Mouse (Mus musculus) CH12.LX (cell line): ENCODE data around the gene Lipe. TPM values are rescaled to one million over a fixed set of nuclear protein-coding genes. Genes with fewer than 3 reads are reported as not detected.

Source experiments
- DNase-seq: peaks from one replicate; pipeline ENCODE4 v3.0.0-alpha.2; 2013; ENCODE audit errors: extremely low read depth
- H3K27ac ChIP-seq: 2 replicates; pipeline ENCODE4 v1.5.1; 2012; ENCODE audit warnings: low read depth, mild to moderate bottlenecking, control low read depth, moderate library complexity; ENCODE audit not compliant: insufficient read depth
- H3K27me3 ChIP-seq: replicated peaks from 2 replicates; pipeline ENCODE3; 2012; ENCODE audit warnings: inconsistent platforms
- H3K36me3 ChIP-seq, 2 experiments: replicated peaks in 1 of 2; 2 replicates each; pipeline versions ENCODE3 to v1.6.1; 2012; ENCODE audit warnings: inconsistent platforms in 1 of 2, low read length in 1 of 2, mild to moderate bottlenecking in 1 of 2, mixed read lengths in 1 of 2, moderate library complexity in 1 of 2; ENCODE audit not compliant: control insufficient read depth in 1 of 2, insufficient read depth in 1 of 2
- H3K4me1 ChIP-seq, 2 experiments: 2 replicates each; pipeline ENCODE4 v1.6.1; 2012; ENCODE audit warnings: inconsistent platforms in 1 of 2, moderate library complexity in 1 of 2; ENCODE audit not compliant: insufficient read depth in 2 of 2, control insufficient read depth in 1 of 2
- H3K4me2 ChIP-seq: 2 replicates; pipeline ENCODE4 v1.6.1; 2012; ENCODE audit warnings: low read depth, mild to moderate bottlenecking, control low read depth; ENCODE audit not compliant: poor library complexity, insufficient read depth, severe bottlenecking
- H3K4me3 ChIP-seq, 3 experiments: fragments of 150-350 bp in 1 of 3; sonication (generic) in 1 of 3; replicated peaks in 1 of 3; 2 replicates each; pipeline versions ENCODE3 to v1.5.1; 2011 to 2012; ENCODE audit warnings: low read depth in 2 of 3, low read length in 2 of 3, mild to moderate bottlenecking in 2 of 3, moderate library complexity in 2 of 3, control low read depth in 1 of 3, improper control_type of control experiment in 1 of 3, inconsistent platforms in 1 of 3, mixed read lengths in 1 of 3; ENCODE audit not compliant: poor library complexity in 1 of 3
- H3K79me2 ChIP-seq: replicated peaks from 2 replicates; pipeline ENCODE4 v1.6.1; 2012; ENCODE audit warnings: mild to moderate bottlenecking, moderate library complexity; ENCODE audit not compliant: control insufficient read depth, poor library complexity, insufficient read depth, severe bottlenecking; ENCODE audit errors: extremely low read depth
- H3K9ac ChIP-seq: 2 replicates; pipeline ENCODE4 v1.6.1; 2012; ENCODE audit warnings: low read depth, mild to moderate bottlenecking, control low read depth, moderate library complexity; ENCODE audit not compliant: insufficient read depth
- H3K9me3 ChIP-seq: replicated peaks from 2 replicates; pipeline ENCODE3; 2012; ENCODE audit warnings: low read length, inconsistent platforms, mixed read lengths
- CHD1 ChIP-seq: IDR thresholded peaks from 2 replicates; pipeline ENCODE4 v1.6.1; 2012; ENCODE audit warnings: low read depth, low read length, improper control_type of control experiment, inconsistent platforms
- CHD2 ChIP-seq: IDR thresholded peaks from 2 replicates; pipeline ENCODE4 v1.6.1; 2011; ENCODE audit warnings: low read length, improper control_type of control experiment
- CTCF ChIP-seq, 2 experiments: IDR thresholded peaks in 1 of 2; conservative IDR thresholded peaks in 1 of 2; 2 replicates each; pipeline ENCODE4 v1.5.1; 2011 to 2012; ENCODE audit warnings: low read depth in 2 of 2, low read length in 2 of 2, improper control_type of control experiment in 1 of 2, inconsistent platforms in 1 of 2, mild to moderate bottlenecking in 1 of 2, moderate library complexity in 1 of 2
- E2F4 ChIP-seq: IDR thresholded peaks from 2 replicates; pipeline ENCODE4 v1.6.1; 2011; ENCODE audit warnings: low read depth, low read length, improper control_type of control experiment; ENCODE audit not compliant: insufficient replicate concordance
- ELF1 ChIP-seq: IDR thresholded peaks from 2 replicates; pipeline ENCODE4 v1.6.1; 2014; ENCODE audit warnings: low read depth, mild to moderate bottlenecking, inconsistent platforms, low read length, improper control_type of control experiment
- EP300 ChIP-seq: IDR thresholded peaks from 2 replicates; pipeline ENCODE4 v1.6.1; 2011; ENCODE audit warnings: low read length, improper control_type of control experiment
- ETS1 ChIP-seq: conservative IDR thresholded peaks from 2 replicates; pipeline ENCODE4 v1.6.1; 2012; ENCODE audit warnings: low read depth, mild to moderate bottlenecking, inconsistent platforms, low read length, improper control_type of control experiment, moderate library complexity
- GABPA ChIP-seq: IDR thresholded peaks from 2 replicates; pipeline ENCODE4 v1.6.1; 2012; ENCODE audit warnings: low read depth, low read length, improper control_type of control experiment, inconsistent platforms; ENCODE audit not compliant: insufficient replicate concordance
- HCFC1 ChIP-seq: IDR thresholded peaks from 2 replicates; pipeline ENCODE4 v1.6.1; 2012; ENCODE audit warnings: low read depth, mild to moderate bottlenecking, inconsistent platforms, low read length, improper control_type of control experiment
- IRF4 ChIP-seq: IDR thresholded peaks from 2 replicates; pipeline ENCODE4 v1.6.1; 2014; ENCODE audit warnings: low read depth, mild to moderate bottlenecking, inconsistent platforms, low read length, improper control_type of control experiment
- JUN ChIP-seq: IDR thresholded peaks from 2 replicates; pipeline ENCODE4 v1.6.1; 2011; ENCODE audit warnings: low read depth, mild to moderate bottlenecking, low read length, improper control_type of control experiment, moderate library complexity; ENCODE audit not compliant: insufficient read depth
- KAT2A ChIP-seq: IDR thresholded peaks from 2 replicates; pipeline ENCODE4 v1.6.1; 2012; ENCODE audit warnings: low read length, improper control_type of control experiment, inconsistent platforms; ENCODE audit not compliant: insufficient replicate concordance
- MAX ChIP-seq: IDR thresholded peaks from 2 replicates; pipeline ENCODE4 v1.6.1; 2011; ENCODE audit warnings: low read length, improper control_type of control experiment
- MAZ ChIP-seq: IDR thresholded peaks from 2 replicates; pipeline ENCODE4 v1.6.1; 2012; ENCODE audit warnings: low read depth, mild to moderate bottlenecking, inconsistent platforms, low read length, improper control_type of control experiment, moderate library complexity
- MEF2A ChIP-seq: IDR thresholded peaks from 2 replicates; pipeline ENCODE4 v1.6.1; 2014; ENCODE audit warnings: low read depth, mild to moderate bottlenecking, inconsistent platforms, low read length, improper control_type of control experiment, borderline replicate concordance
- NELFE ChIP-seq: IDR thresholded peaks from 2 replicates; pipeline ENCODE4 v1.6.1; 2011; ENCODE audit warnings: low read depth, low read length, improper control_type of control experiment
- NRF1 ChIP-seq: IDR thresholded peaks from 2 replicates; pipeline ENCODE4 v1.6.1; 2014; ENCODE audit warnings: low read depth, mild to moderate bottlenecking, inconsistent platforms, low read length, improper control_type of control experiment, moderate library complexity
- POLR2A ChIP-seq: IDR thresholded peaks from 2 replicates; pipeline ENCODE4 v1.6.1; 2011; ENCODE audit warnings: low read depth, mild to moderate bottlenecking, improper control_type of control experiment, low read length
- POLR2AphosphoS2 ChIP-seq: IDR thresholded peaks from 2 replicates; pipeline ENCODE4 v1.6.1; 2011; ENCODE audit warnings: low read depth, low read length, improper control_type of control experiment
- RAD21 ChIP-seq: IDR thresholded peaks from 2 replicates; pipeline ENCODE4 v1.6.1; 2011; ENCODE audit warnings: low read depth, mild to moderate bottlenecking, low read length, improper control_type of control experiment, moderate library complexity
- RCOR1 ChIP-seq: conservative IDR thresholded peaks from 2 replicates; pipeline ENCODE4 v1.6.1; 2012; ENCODE audit warnings: low read depth, mild to moderate bottlenecking, inconsistent platforms, low read length, improper control_type of control experiment
- TBP ChIP-seq: conservative IDR thresholded peaks from 2 replicates; pipeline ENCODE4 v1.6.1; 2011; ENCODE audit warnings: low read depth, low read length, improper control_type of control experiment
- TCF12 ChIP-seq: IDR thresholded peaks from 2 replicates; pipeline ENCODE4 v1.6.1; 2014; ENCODE audit warnings: low read depth, mild to moderate bottlenecking, inconsistent platforms, low read length, improper control_type of control experiment
- UBTF ChIP-seq: IDR thresholded peaks from 2 replicates; pipeline ENCODE4 v1.6.1; 2012; ENCODE audit warnings: low read depth, mild to moderate bottlenecking, inconsistent platforms, low read length, improper control_type of control experiment, moderate library complexity
- USF1 ChIP-seq: IDR thresholded peaks from 2 replicates; pipeline ENCODE4 v1.6.1; 2014; ENCODE audit warnings: low read depth, mild to moderate bottlenecking, inconsistent platforms, low read length, improper control_type of control experiment
- USF2 ChIP-seq: conservative IDR thresholded peaks from 2 replicates; pipeline ENCODE4 v1.6.1; 2011; ENCODE audit warnings: low read depth, low read length, improper control_type of control experiment
- ZC3H11A ChIP-seq: IDR thresholded peaks from 2 replicates; pipeline ENCODE4 v1.6.1; 2012; ENCODE audit warnings: low read depth, mild to moderate bottlenecking, inconsistent platforms, low read length, improper control_type of control experiment
- ZKSCAN1 ChIP-seq: IDR thresholded peaks from 2 replicates; pipeline ENCODE4 v1.6.1; 2012; ENCODE audit warnings: low read depth, inconsistent platforms, low read length, improper control_type of control experiment, borderline replicate concordance
- ZMIZ1 ChIP-seq: IDR thresholded peaks from 2 replicates; pipeline ENCODE4 v1.6.1; 2012; ENCODE audit warnings: low read depth, mild to moderate bottlenecking, inconsistent platforms, low read length, improper control_type of control experiment
- dilution Hi-C: fragments of 300-500 bp; cut with MboI; formaldehyde crosslinking; loops from 2 replicates; pipeline ENCODE4 v1.14.3; 2020; ENCODE audit warnings: low sequenced_read_pairs; ENCODE audit not compliant: extremely low pct_unique_long_range_greater_than_20kb, extremely low pct_ligation_motif_present
- in situ Hi-C: fragments of 300-500 bp; cut with MboI; formaldehyde crosslinking; loops from 3 replicates; pipeline ENCODE4 v1.14.3; 2019; ENCODE audit warnings: low sequenced_read_pairs, low pct_ligation_motif_present, low pct_unique_long_range_greater_than_20kb, mixed read lengths
- polyA plus RNA-seq: library from polyadenylated mRNA; unstranded; fragments of >175 nt; gene quantifications from 2 replicates; pipeline ENCODE4 v1.2.1, GENCODE M21; 2012; ENCODE audit warnings: low read depth; ENCODE audit not compliant: insufficient read length
- total RNA-seq, 2 experiments: library from RNA; depleted of rRNA; stranded (reverse); fragments of 300-350 nt in 1 of 2; fragments of >200 nt in 1 of 2; gene quantifications; 2 replicates each; pipeline ENCODE4 v1.2.3; 2012 to 2014

Gene Lipe
- total and polyA plus RNA-seq, 3 experiments = 2.8 to 5.9 (median 3.4) TPM

DNA sequence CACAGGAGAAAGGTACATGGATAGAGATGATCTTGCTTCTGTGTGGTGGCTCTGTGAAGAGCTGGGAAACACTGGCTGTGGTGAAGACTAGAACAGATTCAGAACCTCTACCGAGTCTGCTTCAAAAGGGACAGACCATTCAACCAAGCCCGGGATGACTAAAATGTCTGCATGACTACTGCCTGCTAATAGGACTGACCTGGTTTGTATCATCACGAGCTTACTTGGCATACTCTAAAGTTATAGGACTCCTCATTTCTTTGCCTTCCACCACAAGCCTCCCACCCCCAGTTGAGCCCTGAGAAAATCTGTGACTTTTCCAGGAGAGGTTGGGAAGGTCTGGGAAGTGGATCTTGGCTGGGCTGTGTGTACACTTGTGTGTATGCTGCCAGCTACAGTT lies 13.4 kb upstream of the Lipe start:
- no peak for DNase-seq
- in situ Hi-C loops = no loop called here
- no peak overlapping the region for H3K27ac ChIP-seq
- H3K79me2 ChIP-seq = no peaks in the 10 kb centered on the region
- TF ChIP-seq MAX = no peak
- no peak for TF ChIP-seq ZKSCAN1
- TF ChIP-seq RAD21 = no peak
- no peak for TF ChIP-seq CHD1
- no peak for TF ChIP-seq MAZ
- no peak for TF ChIP-seq MEF2A
- TF ChIP-seq KAT2A = no peak
- TF ChIP-seq TBP = no peak
- no peak for TF ChIP-seq ELF1
- no peak for TF ChIP-seq IRF4
- TF ChIP-seq TCF12 = no peak
- no peak for TF ChIP-seq USF2
- TF ChIP-seq POLR2AphosphoS2 = no peak
- no peak for TF ChIP-seq USF1
- no peak for TF ChIP-seq ZC3H11A
- no peak for TF ChIP-seq ETS1
- TF ChIP-seq POLR2A = no peak
- TF ChIP-seq, all 38 proteins: peak for 0
- H3K4me3 ChIP-seq = no peak overlapping the region
- no peak overlapping the region for H3K9ac ChIP-seq
- no peak overlapping the region for H3K4me2 ChIP-seq
- H3K4me1 ChIP-seq = peaks cover 0 to 2% of the 10 kb centered on the region in 2 experiments; a peak in 1 of 4 replicates
- no peaks in the 10 kb centered on the region for H3K36me3 ChIP-seq
- dilution Hi-C loops = no loop called here
- H3K9me3 ChIP-seq = no peaks in the 10 kb centered on the region
- no peaks in the 10 kb centered on the region for H3K27me3 ChIP-seq

DNA sequence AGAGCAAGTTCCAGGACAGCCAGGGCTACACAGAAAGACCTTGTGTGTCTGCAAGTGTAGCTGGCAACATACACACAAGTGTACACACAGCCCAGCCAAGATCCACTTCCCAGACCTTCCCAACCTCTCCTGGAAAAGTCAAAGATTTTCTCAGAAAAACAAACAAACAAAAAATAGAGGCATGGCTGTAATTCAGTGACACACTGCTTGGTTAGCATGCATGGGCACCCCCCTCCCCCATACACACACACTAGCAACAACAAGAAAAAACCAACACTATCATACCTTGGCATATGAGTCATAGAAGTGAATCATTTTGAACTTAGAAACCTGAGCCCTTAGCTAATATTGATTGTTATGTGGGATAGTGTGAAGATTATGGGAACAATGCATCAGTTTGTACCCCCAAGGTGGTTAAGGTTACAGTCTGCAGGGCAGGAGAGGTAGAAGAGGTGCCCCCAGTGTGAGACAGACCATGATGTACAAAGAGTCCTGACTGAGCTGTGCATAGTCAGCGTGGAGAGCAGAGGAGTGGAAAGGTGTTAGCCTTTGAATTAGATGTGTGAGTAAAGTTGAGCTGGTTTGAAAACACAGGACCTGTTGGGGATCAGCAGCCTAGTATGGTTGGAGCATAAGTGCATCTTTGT lies 12.6 kb upstream of the Lipe start:
- no peaks in the 10 kb centered on the region for H3K27me3 ChIP-seq
- H3K4me1 ChIP-seq = peaks cover 2 to 3% of the 10 kb centered on the region in 2 experiments; a peak in 2 of 4 replicates
- H3K36me3 ChIP-seq = no peaks in the 10 kb centered on the region
- in situ Hi-C loops = no loop called here
- no peak overlapping the region for H3K9ac ChIP-seq
- H3K79me2 ChIP-seq = no peaks in the 10 kb centered on the region
- DNase-seq = no peak
- H3K4me3 ChIP-seq = no peak overlapping the region
- H3K4me2 ChIP-seq = no peak overlapping the region
- no peak overlapping the region for H3K27ac ChIP-seq
- no peaks in the 10 kb centered on the region for H3K9me3 ChIP-seq
- dilution Hi-C loops = no loop called here
- no peak for TF ChIP-seq TCF12
- TF ChIP-seq CHD2 = no peak
- TF ChIP-seq GABPA = no peak
- no peak for TF ChIP-seq NELFE
- no peak for TF ChIP-seq JUN
- no peak for TF ChIP-seq ZKSCAN1
- no peak for TF ChIP-seq E2F4
- no peak for TF ChIP-seq IRF4
- TF ChIP-seq RCOR1 = no peak
- no peak for TF ChIP-seq CTCF (conservative IDR thresholded peaks at IDR 0.05 in 1 of 2, IDR thresholded peaks at IDR 0.05 in 1 of 2; ENCODE audit: low read depth in 2 of 2, low read length in 2 of 2)
- TF ChIP-seq HCFC1 = no peak
- TF ChIP-seq UBTF = no peak
- TF ChIP-seq EP300 = no peak
- no peak for TF ChIP-seq ZMIZ1
- no peak for TF ChIP-seq NRF1
